Mouse (Mus musculus): ENCODE measurements around the gene Taf10.

Gene Taf10

GRCm38 (mm10) chr7:105743926-105744590 is at the start of gene Taf10:
TSS of gene Taf10 (minus strand) at chr7:105744361.
- DNase-seq: peak; percentile 93

DNA sequence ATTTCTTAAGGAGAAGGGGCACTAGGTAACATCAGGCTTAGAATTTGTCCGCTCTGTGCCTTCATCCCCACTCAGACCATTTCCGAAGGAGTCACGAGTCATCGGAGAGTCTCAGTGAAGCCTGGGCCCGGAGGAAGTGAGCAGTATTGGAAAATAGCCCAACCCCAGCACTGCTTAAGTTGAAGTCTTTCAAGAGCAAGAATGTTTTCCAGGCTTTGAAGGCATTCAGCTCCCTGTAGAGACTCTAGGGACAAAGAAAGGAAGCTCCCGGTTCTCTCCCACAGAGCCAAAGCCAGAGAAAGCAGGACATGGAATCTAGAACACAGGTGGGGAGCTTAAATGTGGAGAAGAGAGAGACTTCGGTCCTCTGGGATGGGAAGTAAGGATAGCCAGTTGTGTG is 49.5 kb upstream of the Taf10 start:
- DNase-seq: peak; percentile 42

- DNase-seq: no peak
Observed at GRCm38 (mm10) chr7:105791147-105791546, 47.0 kb upstream of the Taf10 start.

DNA sequence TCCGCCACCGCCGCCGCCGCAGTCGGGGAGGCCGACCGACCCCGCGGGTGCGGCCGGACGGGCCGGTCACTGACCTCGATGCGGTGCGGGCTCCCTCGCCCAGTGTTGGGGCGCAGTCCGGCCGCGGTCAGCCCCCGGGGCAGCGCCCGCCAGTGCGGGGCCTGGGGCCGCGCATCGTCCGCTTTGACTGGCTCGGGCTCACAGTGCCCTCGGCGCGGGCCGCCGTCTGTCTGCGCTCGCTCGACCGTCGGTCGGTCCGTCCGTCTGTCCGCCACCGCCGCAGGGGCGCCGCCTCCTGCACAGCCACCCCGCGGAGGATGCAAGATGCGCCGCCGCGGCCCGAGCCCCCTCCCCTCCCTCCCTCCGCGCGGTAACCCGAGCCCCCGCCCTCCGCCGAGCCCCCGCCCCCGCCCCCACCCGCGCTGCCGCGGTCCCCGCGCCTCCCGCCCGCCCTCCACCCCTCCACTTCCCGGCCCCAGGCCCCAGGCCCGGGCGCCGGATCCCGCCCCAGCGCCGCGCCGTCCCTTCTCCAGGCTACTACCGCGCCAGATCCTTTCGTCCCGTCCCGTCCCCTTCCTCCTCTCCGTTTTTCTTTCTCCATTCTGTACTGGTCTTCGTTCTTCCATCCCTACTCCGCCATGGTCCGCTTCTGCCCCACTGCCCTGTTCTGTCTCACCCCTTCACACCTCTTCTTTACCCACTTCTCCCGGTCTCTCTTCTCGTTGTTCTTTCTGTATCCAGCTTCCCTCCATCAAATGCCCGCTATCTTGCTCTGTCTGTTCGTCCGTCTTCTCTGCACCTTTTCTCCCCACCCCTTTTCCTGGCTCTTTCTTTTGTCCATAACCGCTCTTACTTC is 43.4 kb upstream of the Taf10 start, which contains the start of gene Dchs1:
TSS of gene Dchs1 (minus strand) at position 370 of the 856 bp plus-strand sequence.
- DNase-seq: peak; percentile 60

GRCm38 (mm10) chr7:105786506-105787284 is 42.5 kb upstream of the Taf10 start:
- DNase-seq: no peak

DNA sequence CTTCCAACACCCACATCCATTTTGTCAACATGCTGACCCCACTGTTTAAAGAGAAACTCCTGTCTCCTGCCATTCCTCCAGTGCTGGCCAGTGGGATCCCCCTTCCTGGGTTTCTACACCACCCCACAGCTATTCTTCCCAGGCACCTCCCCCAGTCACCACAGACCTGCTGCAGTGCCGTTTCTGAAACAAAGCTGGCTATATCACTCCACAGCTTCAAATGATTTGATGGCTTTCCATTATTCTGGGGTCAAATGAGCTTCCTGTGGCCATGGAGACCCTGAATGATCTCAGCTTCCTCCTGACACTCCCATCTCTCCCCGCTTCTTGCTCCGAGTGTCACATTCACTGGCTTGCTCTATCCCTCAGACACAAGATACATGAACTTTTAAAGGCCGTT is 40.4 kb upstream of the Taf10 start:
- no peak for DNase-seq

DNA sequence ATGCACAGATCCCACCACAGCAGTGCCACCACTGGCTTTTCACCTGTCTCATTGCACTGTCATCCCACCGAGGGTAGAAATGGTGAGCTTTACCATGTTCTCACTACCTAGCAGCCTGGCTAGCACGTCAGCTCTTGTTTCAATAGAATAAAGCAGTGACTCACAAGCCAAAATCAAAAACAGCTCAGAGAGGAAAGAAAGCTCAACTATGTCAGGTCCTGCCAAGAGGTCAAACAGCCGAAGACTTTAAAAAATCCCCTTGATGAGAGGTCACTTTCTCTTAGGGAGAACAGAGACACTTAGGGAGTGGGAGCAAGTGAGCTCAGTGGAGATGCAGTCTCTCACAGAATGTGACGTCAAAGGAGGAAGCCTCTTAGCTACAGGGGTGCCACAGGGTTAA is 39.7 kb upstream of the Taf10 start:
- no peak for DNase-seq

GRCm38 (mm10) chr7:105778553-105779265 is 34.5 kb upstream of the Taf10 start:
- DNase-seq: peak; percentile 69

DNA sequence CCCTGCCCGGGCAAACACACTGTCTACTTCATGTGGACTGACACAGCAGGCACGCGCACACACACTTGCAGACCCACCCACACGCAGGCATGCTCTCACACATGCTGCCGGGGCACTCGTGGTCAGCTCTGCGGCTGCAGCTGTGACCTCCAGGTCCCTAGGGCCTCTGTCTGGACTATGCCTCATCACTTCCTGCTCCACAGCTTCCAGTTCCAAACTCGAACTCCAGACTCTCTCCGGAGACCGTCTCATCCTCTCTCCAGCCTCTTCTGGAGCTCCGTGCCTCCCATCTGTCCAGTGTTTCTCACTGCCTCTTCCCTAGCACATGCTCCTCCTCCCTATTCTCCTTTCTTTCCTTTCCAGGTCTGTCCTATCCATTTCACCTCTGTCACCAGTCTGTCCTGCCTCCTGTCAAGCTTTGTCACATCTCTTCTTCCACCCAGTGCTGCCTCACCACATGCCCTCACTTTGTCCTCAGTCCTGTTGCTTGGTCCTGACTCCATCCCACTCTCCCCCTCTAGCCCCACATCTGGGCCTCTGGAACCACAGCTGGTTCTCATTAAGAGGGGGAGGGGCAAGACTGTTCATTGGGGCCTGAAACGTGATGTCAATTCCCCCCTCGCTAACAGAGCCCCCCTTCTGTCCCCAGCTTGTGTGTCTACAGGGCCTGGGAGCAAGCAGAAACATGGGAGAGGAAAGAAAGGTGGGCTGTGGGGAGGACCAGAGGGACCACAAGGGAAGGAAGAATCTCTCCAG is 33.8 kb upstream of the Taf10 start:
- DNase-seq: peak; percentile 76

GRCm38 (mm10) chr7:105777316-105777715 is 33.2 kb upstream of the Taf10 start:
- no peak for DNase-seq

- no peak for DNase-seq
Observed at GRCm38 (mm10) chr7:105776026-105776425, 31.9 kb upstream of the Taf10 start.

DNA sequence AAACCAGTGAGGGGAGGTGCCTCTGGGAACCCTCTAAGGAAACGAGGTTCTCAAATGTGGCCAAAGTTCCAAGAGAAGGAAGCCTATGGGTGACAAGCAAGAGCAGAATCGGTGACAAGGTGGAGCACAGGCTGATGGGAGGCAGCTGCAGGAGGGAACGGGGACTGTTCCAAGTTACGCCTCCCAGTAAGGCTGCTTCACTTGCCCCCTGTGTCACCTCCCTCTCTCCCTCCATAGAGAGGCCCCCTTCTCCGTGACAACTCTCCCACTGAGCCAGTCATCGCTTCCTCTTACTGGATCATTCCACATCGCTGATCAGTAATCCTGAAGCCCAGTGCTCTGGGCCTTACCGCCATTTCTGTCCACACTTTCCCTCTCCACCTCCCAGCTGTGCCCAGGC is 30.5 kb upstream of the Taf10 start:
- DNase-seq: peak; percentile 74

DNA sequence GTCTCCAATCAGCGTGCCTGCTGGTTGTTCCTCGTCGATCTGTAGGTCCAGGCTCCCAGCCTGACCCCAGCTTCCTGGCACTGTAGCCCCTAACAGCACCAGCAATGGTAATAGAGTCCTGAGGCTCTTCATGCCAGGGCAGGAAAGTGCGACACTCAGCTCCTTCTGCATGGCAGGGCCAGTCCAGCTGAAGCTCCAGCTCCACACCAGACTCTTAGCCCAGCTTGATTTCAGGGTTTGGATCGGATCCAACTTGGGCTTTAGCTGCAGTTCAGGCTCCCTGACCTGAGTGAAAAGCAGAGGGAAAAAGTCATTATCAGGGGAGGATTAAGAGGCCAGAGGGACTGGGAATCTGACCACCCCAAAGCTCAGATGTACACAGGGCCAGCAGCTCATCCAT is 28.9 kb upstream of the Taf10 start:
- DNase-seq: no peak

DNA sequence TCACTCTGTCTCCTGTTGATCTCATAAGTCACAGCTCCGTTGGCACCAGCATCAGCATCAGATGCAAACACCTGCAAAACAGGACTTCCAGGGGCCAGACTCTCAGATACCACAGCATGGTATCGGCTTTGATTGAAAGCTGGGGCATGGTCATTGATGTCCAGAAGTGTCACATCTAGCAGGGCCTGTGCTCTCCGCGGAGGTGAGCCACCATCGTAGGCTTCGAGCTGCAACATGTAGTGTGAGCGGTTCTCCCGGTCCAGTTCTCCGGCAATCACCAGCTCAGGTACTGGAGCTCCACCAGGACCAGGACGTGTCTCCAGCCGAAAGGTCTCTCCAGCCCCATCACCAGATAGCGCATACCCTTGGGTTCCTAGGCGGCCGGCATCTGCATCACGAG is 28.2 kb upstream of the Taf10 start:
- DNase-seq: no peak

GRCm38 (mm10) chr7:105769959-105770358 is 25.8 kb upstream of the Taf10 start:
- no peak for DNase-seq

DNA sequence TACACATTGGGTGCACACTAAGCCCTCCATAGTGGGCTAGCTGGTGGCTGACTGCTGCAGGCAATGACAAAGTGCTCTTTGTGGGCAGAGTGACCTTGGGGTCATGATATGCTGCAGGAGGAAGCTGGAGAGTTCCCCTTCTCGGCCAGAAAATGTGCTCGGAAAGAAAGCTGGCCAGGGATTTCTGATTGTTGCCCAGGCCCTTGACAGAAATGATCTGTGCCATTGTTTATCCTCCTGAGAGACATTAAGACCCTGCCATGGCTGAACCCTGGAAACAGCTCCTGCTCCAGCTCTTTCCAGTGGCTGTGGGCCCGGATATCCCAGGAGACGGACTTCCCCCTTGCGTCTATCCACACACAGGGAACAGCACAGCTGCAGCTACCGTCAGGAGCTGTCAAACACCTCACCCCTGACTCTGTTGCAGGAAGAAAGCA is 23.6 kb upstream of the Taf10 start:
- peak; percentile 57 for DNase-seq

GRCm38 (mm10) chr7:105764331-105764730 is 20.2 kb upstream of the Taf10 start:
- no peak for DNase-seq

GRCm38 (mm10) chr7:105762517-105763270 is 18.5 kb upstream of the Taf10 start:
- DNase-seq: no peak

DNA sequence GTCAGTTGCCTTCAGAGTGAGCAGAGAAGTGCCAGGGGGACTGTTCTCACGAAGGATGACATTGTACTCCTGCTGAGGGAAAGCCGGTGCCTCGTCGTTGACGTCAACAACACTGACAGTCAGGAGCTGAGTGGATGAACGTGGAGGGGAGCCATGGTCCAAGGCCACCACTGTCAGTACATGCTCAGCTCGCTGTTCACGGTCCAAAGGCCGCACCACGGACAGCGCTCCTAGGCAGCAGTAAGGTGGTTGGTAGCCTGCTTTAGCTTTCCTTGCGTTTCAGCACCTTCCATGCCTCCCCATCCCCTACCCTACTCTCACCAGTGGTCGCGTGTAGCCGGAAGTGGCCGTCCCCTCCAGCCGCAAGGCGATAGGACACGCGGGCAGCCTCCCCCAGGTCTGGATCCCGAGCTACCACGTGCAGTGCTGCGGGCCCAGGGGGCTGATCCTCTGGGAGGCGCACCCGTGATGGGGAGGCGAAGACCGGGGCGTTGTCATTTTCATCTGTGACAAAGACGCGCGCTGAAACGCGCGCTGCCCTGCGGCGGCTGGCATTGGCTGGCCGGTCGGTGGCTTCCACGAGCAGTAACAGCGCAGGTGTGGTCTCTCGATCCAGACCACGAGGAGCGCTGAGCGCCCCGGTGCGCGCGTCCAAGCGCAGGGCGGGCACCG is 17.8 kb upstream of the Taf10 start:
- DNase-seq: no peak

DNA sequence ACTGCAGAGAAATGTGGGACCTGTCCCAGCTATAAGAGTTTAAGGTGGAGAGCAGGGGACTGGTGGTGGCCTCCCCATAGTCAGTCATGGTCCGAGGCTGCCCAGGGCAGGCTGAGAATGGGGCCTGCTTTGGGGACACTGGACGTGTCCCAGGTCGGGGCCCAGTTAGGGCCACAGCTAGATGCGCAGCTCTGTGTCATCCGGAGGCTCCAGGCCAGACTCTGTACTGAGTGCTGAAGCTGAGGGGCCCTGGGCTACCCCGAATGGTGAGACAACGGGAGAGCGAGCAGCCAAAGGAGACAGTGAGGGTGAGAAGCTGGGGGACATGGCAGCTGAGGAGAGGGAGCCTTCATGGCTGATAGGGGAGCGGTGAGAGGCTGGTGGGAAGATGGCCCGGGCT is 9.1 kb upstream of the Taf10 start:
- DNase-seq: no peak

DNA sequence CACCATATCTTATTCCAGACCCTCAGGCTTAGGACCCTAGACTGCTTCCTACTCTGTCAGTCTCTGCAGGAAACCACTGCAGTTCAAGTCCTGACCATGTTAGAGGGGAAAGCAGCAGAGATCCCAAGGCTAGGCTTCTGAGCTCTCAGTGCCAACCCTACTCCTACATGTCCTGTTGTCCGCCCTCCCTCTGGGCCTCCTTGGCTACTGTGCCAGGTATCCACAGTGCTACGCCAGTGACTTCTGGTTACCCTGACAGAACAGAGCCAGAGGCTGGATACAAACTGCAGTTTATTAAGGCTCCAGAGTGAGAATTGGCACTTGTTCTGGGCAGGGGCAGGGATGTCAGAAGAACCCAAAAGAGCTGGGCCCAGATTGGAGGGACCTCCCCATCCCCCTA is 8.6 kb upstream of the Taf10 start:
- DNase-seq: no peak

Data from kidney, postnatal 14 days (tissue).